Mouse (Mus musculus): ENCODE results near the gene Galnt12.

The Galnt12 gene

GRCm38 (mm10) chr4:47151553-47152183, 60.0 kb downstream of the Galnt12 start:
- DNase-seq (ENCODE audit: low spot score): no peak

DNA sequence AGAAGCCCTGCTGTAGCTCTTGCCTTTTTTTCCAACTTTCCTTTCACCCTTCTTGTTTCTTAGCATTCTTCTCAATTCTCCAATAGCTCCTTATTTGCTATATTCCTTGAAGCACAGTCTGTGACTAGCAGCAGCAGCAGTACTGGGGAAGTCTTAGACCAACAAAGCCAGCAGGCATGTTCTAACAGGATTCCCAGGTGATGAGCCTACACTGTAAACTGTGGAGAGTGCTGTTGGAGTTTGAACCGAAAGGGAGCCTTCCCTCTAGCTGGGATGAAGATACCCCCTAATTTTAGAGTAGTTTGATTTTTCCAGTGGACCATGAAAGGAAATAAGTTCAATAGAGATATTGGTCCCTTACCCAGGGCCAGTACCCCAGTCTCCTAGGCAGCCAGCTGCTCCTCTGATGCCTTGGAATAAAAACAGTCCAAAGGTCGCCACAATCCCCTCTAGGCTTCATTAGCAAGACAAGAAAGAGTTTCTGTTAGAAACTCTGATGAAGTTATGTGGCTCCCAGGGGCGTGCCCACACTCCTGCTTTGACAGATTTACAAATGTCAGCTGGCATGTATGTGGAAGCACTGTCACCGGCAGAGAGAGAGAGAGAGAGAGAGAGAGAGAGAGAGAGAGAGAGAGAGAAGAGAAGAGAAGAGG, 69.5 kb downstream of the Galnt12 start:
- no peak for DNase-seq (ENCODE audit: low spot score)

GRCm38 (mm10) chr4:47161756-47162587, 70.3 kb downstream of the Galnt12 start:
- DNase-seq (ENCODE audit: low spot score): no peak

GRCm38 (mm10) chr4:47172314-47172713, 80.6 kb downstream of the Galnt12 start:
- no peak for DNase-seq (ENCODE audit: low spot score)

Data from T-cell, adult 2 months (primary cell).